Mouse (Mus musculus) cerebellum, postnatal 36 days (tissue): ENCODE results near the gene Tspo2.
"Not testable (repeated sequence)": the region's sequence is repeated elsewhere in the genome, so short reads cannot be mapped to it uniquely, and the experiment has no call there.

Experiments used
- DNase-seq, 2 experiments: peaks; one replicate each; pipeline ENCODE4 v3.0.0; 2021 to 2022; ENCODE audit warnings: mixed read lengths in 2 of 2

Tspo2 gene

DNA sequence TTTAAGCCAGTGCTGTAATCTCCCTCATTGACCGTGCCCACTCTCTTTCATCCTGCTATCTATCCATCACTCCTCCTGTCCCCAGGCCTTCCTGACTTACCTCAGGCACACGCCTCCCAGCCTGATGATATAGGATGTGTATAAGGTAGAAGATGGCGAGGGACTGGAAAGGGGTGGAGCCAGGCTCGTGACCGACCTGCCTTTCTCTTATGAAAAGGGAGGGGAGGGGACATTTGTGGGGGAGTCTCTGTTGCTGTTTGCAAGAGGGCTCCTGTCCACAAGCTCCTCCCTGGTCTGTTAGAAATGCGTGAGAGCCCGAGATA is at the start of gene Tspo2:
TSS of gene Tspo2 (minus strand) at position 170 of the 323 bp plus-strand sequence.
- no peak for DNase-seq

DNA sequence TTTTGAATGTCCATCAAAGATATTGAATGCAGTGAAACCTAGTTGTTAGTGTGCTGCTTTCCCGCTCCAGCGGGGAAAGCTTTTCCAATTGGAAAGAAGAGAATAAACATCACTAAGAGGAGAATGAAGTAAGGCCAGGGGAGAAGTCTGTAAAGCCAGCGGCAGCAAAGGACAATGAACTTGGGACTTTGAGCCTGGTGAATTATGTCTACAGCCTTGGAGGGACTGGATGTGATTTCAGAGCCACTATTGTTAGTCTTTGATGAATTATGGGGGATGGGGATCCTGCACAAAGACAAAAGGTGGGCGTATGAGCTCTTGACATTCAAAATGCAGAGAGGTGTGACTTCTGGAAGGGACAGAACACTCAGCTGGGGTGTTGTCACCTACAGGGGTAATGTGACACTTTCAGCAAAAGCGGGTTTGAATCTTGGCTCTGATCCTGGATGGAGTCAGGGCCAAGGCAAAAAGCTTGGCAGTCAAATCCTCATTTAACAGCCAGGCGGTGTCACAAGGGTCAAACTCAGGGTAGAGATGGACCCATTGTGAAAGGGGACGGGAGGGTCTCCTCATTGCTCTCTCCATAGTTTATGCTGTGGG is 49.6 kb upstream of the Tspo2 start:
- DNase-seq: no peak

DNA sequence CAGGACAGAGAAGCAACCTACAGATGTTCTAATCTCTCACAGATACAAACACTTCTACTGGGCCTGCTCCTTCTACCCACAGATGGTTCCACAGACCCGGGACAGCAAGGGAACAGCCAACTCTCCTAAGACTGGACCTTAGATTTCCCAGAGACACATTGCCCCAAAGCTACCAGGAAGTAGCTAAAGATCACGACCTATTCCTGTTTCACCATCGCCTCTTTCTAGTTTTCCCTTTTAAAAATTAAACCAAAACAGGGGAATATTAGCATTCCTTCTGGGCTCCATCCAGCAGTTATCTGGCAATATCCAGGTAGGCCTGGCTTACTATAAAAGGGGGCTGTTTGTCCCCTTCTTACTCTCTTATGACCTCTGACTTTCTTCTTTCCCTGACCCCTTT is 46.7 kb upstream of the Tspo2 start:
- DNase-seq: no peak

DNA sequence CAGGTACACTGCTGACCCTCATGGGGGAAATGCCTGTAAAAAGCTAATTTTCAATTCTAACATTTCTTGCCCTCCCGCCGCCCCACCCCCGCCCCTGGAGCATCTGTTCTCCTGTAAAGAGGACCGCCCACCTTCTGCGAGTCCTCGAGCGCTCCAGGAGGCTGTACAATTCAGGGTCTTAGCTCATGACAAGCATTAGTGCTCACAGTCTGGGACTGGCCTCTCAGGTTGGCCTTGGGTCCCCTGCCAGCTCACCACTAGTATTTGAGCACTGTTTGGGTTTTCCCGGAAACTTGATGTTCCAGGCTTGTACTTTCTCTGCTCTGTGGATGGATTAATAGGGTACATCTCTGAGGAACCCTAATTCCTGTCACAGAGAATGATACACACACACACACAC is 42.7 kb upstream of the Tspo2 start:
- no peak for DNase-seq

DNA sequence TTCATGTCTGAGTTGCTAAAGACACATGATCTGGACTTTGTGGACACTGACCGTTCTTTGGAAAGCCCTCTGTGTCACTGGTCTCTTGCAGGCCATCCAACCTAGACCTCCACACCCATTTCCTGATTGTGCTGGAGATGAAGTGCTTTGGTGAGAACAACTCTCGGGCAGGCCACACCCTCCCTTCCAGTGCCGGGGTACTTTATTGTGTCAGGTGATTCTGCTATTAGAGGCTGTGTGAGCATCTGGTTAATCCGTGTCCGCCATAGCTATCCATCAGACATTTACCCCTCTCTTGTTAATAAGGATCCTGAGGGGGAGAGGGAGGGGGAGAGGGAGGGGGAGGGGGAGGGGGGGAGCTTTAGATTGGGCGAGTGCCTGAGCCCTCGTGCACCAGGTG is 42.3 kb upstream of the Tspo2 start:
- DNase-seq: no peak

DNA sequence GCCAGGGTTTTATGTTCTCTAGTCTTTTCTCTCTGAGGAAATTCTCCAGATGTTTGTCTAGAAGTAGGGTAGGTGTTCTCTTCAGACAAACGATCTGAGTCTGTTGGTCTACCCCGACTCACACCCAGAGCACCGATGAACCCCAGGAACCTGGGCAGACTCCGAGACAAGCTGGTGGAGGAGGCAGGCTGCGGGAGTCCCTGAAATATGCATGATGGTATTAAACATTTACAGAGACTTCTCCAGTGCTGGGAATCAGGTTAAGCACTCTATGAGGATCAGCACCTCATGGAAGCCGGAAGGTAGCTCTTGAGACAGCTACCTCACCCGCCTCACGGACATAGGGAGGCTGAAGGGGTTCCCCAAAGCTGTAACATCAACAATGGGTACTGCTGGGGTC is 41.3 kb upstream of the Tspo2 start:
- DNase-seq: no peak

DNA sequence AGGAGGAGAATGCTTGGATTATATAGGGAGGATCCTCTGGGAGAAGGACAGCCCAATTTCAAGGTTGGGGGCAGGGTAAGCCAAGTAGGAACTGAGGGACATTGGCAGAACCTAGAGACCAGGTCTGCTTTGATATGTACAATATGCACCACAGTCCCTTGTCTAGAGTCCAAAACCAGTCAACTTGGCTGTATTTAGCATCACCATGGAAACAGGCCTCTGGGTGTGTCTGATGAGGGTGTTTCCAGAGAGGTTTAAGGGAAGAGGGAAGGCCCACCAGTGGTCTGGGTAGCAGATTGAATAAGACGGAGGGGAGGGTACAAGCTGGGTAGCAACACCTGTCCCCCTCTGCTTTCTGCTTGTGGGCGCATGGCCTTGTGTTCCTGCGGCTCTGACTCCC is 38.1 kb upstream of the Tspo2 start:
- DNase-seq: no peak

DNA sequence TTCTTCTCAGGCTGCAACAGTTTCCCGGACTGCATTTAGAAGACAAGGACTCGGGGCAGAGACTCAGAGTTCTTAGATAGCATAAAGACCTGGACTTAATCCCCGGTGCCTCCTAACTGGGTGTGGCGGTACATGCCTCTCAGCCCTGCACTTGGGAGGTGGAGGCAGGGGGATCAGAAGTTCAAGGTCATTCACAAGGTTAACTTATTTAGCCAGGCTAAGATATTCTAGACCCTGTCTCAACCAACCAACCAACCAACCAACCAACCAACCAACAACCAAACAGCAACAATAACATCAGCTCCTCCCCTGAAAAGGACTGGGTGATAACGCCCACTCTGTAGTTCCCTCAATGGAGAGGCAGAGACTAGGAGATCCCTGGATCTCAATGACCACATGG is 32.9 kb upstream of the Tspo2 start:
- no peak for DNase-seq

DNA sequence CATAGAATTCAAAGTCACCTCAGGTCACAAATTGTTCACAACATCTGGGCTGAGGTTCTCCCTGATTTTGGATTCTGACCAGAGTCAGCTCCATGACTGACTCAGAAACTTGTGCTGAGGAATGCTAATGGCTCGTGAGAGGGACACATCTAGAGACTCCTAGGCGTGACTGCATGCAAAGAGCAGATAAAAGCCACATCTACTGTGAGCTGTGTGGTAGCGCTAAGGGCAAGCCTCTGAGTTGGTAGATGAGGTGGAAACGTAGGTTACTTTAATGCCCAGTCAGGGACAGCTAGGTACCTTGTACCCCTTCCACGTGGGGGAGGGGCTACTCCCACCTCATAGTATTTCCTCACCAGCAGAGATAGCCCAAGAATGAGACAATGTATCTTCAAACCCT is 32.4 kb upstream of the Tspo2 start:
- DNase-seq: no peak

DNA sequence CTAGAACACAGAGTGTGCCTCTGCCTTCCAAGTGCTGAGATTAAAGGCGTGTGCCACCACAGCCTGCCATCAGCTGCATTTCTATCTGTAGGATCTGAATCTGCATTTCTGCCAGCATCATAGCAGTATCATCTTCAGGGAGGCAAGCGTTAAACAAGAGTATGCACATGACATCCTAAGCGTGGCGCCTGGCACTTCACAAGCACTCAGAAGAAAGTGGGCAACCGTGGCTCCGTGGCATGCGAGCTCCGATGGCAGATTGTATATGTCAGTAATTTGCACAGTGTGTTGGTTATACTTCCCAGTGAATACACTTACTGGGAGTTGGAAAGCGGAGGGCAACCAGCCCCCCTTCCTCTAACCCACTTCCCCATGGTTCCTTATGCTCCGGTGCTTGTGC is 28.6 kb upstream of the Tspo2 start:
- DNase-seq: no peak

DNA sequence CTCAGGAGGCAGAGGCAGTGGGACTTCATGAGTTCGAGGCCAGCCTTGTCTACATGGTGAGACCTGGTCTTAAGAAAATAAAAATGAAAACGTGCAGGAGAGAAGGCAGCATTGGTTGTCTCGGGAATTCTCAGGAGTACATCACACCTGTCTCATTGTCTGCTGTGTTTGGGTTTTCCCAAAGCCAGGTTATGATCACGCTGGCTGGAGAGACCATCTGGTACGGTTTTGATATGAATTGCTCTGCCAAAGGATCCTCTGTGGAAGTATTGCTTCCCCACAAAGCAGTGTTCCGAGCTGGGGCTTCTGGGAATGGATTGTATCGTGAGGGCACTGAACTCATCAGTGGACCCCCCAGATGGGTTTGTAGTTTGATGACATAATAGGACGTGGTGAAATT is 24.1 kb upstream of the Tspo2 start:
- no peak for DNase-seq

DNA sequence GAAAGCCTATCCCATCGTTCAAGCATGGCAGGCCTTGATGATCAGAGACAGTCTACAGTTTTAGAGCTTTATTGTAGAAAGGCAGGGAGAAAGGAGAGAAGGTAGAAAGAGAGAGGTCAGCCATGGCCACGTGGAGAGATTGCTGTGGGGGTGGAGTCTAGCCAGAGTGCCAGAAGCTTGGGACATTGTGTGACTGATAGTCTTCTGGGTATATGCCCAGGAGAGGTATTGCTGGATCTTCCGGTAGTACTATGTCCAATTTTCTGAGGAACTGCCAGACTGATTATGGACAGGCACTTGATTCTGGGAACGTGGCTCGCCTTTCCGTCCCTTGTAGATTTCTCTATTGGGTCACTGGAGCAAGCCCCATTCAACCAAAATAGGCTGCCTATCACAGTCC is 23.0 kb upstream of the Tspo2 start:
- DNase-seq: not testable (repeated sequence)

DNA sequence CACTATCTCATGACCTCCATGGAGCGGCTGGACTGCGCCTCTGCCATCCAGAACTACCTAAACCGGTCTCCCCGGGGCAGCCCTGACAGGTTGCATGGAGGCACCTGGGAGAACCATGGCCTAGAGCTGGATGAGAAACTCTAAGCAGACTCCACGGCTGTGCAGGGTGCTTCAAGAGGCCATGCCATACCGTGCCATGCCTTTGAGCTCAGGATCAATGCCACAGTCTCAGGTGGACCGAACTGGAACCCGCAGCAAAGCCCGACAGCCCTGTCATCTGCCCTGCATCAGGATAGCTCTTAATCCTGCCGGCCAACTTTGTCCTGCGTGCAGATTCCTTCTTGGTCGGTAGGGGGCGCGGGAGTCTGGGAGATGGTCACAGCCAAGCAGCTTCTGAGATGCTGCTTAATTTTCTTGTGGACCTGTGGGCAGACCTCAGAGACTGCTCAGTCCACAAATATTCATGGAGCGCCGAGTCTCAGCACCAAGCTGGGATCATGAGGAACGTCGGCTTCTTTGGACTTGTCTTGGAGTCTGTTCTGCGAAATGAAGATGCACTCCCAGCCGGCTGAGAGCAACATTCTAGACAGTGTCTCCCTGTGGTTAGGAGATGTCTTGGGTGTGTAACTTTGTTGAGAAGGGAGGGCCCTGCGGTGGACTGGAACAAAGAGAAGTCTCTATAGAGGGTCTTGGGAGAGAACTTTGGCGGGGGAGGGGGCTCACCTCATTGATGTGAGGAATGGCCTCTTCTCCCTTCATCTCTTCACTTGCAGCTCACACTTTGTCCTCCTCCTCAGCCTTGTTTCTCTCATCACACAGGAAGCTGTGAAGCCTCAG is 16.3 kb upstream of the Tspo2 start:
- DNase-seq: peak; percentile 89 to 93

DNA sequence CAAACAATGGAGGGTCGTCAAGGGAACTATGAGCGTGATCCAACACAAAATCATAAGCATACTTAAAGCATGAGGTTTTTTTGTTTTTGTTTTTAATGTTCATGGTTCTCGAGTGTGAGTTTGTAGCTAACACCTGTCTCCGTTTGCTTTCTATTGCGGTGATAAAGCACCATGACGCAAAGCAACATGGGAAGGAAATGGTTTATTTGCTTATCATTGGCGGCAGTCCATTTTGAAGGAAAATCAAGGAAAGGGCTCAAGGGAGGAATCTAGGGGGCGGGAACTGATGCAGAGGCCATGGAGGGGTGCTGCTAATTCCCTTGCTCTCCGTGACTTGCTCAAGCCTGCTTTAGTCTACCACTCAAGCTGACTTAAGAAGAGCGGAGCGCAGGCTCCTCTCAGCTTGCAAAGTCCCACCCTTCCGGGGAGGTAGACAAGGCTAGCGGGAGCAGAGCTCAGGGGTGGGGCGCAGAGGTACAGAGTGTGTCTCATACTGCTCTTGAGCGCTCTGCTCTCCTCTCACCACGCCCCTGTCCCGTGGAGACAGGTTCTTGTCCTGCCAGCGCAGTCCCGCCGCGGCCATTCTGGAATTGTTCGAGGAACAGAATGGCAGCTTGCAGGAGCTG is 15.6 kb upstream of the Tspo2 start:
- no peak for DNase-seq

DNA sequence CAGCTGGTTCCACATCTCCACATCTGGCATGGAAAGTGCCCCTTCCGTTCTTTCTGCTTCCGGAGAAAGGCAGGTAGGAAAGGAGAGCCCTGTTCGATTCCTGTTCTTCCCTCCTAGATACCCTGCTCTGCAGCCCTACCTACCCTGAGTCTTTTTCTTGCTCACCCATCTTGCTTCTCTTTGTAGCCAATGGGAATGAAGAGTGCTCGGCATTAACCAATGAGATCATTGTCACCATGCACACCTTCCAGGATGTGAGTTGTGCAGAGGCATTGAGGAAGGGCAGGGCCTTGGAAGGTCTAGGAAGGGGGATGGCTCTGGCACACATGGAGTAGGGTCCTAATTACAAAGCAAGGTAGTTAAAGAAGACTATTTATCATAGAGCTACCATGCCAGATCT is 12.1 kb upstream of the Tspo2 start:
- DNase-seq: no peak

DNA sequence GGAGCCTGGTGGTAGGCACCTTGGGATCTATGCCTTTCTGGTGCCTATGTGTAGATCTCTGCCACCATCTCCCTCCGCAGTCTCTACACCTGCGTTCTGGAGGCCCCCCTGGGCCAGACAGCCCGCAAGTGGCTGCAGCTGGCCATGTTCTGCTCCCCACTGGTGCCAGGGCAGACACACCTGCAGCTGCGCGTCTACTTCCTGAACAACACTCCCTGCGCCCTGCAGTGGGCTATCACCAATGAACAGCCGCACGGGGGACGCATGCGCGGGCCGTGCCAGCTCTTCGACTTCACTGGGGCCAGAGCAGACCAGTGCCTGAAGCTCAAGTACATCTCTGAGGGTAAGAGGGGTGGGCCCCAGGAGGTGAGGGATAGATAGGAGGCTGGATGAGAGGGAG is 10.8 kb upstream of the Tspo2 start:
- no peak for DNase-seq

DNA sequence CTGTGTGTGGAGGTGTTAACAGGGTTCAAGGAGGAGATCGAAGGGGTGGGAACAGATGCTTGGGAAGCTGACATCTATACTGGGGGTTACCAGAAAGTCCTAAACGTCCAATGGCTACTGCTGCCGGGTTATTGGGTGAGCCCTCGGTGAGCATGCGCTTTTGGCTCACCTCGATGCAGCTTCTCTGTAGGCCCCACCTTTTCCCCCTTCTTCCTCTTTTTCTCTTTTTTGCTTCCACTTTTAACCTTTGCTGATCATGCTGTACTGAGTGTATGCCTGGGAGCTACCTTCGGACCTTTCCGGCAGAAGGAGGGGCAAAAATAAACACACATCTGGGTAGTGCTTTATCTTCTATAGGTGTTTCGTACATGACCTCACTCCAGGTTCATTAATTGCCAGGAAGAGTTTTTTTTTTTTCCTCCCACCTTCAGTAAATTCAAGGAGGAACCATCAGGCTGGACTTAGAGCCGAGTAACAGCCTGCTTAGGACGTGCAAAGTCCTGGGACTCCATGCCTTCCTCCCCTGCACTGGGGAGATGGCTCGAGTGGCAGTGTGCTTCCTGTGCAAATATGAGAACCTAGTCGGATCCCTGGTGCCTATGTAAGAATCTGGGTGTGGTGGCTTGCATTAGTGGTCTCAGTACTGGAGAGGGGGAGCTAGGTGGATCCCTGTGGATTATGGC is 6.8 kb upstream of the Tspo2 start:
- no peak for DNase-seq

DNA sequence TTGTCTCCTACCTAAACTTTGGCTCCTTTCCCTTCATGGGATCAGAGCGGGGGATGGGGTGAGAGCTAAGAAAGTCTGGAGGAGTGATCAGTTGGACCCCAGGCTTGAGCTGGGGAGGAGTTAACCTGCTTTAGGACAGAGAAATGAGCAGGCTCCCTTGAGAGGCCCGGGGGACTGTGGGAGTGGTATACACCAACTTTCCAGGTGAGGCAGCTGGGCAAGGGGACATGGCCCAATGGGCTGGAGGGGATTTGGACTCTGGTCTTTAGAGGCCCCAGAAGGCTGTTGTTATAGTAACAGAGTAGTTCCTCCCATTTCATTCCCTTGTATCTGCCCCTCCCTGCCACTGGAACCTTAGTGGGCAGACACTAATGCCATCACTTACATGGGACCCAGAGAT is 4.6 kb upstream of the Tspo2 start:
- DNase-seq: no peak

DNA sequence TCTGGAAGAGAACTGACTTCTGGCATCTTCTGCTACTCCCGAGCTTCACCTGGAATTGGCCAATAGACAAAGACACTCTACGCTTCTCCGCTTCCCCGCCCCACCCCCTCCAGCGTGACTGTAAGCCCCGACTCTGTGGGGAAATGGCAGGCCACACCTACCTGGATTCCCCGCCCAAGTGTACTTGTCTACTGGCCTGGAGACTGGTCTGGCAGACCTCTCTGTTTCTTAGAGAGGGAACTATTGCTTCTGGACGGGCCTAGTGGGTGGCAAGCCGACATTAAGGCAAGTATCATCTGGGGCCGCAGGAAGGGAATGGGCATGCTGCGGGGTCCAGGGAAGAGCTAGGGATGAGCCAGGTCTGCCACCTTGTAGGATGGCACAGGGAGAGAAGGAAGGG is 3.4 kb upstream of the Tspo2 start, which contains the start of gene Unc5cl:
TSS of gene Unc5cl (plus strand) at position 214 of the 400 bp plus-strand sequence.
- DNase-seq: no peak

DNA sequence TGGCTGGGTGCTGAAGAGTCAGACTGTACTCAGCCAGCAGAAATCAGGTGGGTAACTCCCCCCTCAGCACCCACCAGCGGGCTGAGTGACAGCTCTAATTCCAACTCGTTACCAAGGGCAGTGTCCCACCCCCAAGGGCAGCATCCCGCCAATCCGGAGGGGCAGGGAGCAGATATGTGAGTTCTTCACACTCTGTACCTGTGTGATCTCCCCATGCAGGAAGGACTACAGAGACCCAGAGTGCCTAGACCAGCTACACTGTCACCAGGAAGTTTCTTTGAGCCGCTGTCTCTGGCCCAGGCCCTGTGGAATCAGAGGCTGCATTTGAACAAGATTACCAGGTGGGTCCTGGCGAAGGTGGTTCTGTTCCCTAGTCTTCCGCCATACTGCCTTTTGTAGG is 2.9 kb upstream of the Tspo2 start:
- DNase-seq: no peak

DNA sequence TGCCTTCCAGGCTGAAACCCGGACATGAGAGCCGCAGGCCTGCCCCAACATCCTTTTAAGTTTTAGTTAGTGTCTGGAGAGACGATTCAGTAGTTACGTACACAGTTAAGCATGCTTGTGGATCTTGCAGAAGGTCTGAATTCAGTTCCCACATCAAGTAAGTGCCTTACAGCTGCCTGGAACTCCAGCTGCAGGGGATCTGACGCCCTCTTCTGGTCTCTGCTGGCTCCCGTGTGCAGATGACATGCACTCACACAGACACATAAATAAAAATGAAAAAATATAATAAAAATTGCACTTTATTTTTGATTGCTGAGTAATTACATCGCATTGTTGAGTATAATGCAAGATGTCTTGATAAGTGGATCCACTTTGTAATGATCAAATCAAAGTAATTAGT is 2.2 kb upstream of the Tspo2 start:
- no peak for DNase-seq

DNA sequence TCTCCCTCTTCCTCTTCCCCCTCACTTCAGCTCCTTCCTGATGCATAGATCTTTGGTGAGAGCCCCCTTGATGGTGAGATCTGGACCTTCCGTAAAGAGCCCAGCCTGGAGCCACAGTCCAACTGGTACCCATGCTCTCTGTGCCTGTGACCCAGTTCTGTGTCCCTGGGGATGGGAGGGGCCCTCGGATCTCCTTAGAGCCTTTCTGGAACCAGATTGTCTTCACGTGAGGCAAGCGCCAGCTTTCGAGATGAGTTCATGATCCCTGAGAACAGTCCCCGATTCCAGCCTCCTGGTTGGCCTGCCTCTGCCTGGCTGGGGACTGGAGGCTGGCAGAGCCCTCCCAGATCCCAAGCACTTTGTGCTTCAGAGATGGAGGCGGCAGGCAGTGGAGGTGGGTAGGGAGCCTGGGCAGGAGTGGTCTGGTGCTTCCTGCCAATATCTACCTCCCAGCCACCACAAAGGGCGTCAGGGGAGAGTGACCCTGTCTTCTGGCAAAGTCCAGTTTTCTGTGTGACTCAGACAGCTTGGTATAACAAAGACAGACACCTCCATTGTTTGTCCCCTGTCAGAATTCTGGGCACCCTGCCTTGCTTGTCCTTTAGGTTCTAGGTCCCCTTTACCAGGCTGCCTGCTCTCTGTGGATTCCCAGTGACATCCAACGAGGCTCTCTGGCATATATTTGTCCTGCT is 577 bp upstream of the Tspo2 start:
- no peak for DNase-seq

DNA sequence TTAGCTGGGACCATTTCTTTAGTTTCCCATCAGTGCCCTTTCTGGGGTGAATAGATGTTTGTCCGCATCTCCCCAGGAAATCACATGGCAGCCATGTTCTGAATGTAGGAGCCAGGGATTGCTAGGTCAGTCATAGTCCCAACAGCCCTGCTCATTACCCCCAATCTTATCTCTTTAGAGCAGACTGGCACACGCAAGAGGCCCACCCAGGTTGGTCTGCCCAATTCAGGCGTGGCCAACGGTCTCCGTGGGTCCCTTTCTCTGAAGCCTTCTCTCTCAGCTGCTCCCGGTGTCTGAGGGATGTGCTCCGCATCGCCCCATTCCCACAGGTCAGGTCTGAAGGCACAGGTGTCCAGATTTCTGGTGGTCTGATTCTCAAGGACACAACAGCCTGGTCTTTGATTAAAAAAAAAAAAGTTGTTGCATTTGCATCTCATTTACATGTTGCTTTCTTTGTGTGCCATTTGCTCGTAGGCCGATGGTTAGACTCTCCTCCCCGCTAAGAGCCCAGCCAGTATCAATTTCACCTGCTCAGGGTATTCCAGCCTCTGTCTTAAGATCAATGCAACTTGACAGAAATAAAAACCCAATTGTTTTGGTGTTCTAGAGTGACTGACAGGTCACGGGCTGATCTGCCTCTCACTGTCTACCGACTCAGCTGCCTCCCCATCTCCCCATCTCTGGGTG is 513 bp downstream of the Tspo2 start:
- no peak for DNase-seq
